Mouse (Mus musculus): ENCODE data around the gene Ackr2. TPM values are rescaled to one million over a fixed set of nuclear protein-coding genes. Genes with fewer than 3 reads are reported as not detected.

The Ackr2 gene
- polyA plus RNA-seq, 1 experiment from 2014 or later: 0.46 TPM

- ATAC-seq: no peak
- Histone ChIP-seq H3K4me3 (replicated peaks) (no peak overlapping the region), H3K4me2 (replicated peaks) (no peak overlapping the region), H3K27me3 (replicated peaks) (no peaks in the 10 kb centered on the region), H3K36me3 (no peaks in the 10 kb centered on the region), H3K4me1 (replicated peaks) (no peaks in the 10 kb centered on the region), H3K9ac (no peak overlapping the region), H3K27ac (no peak overlapping the region), H3K9me3 (no peaks in the 10 kb centered on the region)
- WGBS: 48% methylated on average over 11 of the region's 11 CpGs
Observed at GRCm38 (mm10) chr9:121926634-121927405, 28.7 kb downstream of the Ackr2 start.

GRCm38 (mm10) chr9:121927721-121928120, 29.6 kb downstream of the Ackr2 start:
- Histone ChIP-seq H3K9me3 (no peaks in the 10 kb centered on the region), H3K4me1 (replicated peaks) (no peaks in the 10 kb centered on the region), H3K36me3 (no peaks in the 10 kb centered on the region), H3K4me3 (replicated peaks) (no peak overlapping the region), H3K4me2 (replicated peaks) (no peak overlapping the region), H3K9ac (no peak overlapping the region), H3K27ac (no peak overlapping the region), H3K27me3 (replicated peaks) (no peaks in the 10 kb centered on the region)
- 76% methylated on average over 7 of the region's 7 CpGs for WGBS
- no peak for ATAC-seq

GRCm38 (mm10) chr9:121928498-121928897, 30.3 kb downstream of the Ackr2 start:
- no peaks in the 10 kb centered on the region for H3K9me3 ChIP-seq
- no peaks in the 10 kb centered on the region for H3K36me3 ChIP-seq
- no peak overlapping the region for H3K4me2 ChIP-seq (replicated peaks)
- H3K27me3 ChIP-seq (replicated peaks): no peaks in the 10 kb centered on the region
- H3K4me3 ChIP-seq (replicated peaks): no peak overlapping the region
- ATAC-seq: no peak
- WGBS: 29% methylated on average over 2 of the region's 2 CpGs
- H3K4me1 ChIP-seq (replicated peaks): no peaks in the 10 kb centered on the region
- H3K9ac ChIP-seq: no peak overlapping the region
- no peak overlapping the region for H3K27ac ChIP-seq

- Histone ChIP-seq H3K4me3 (replicated peaks) (no peak overlapping the region), H3K4me2 (replicated peaks) (no peak overlapping the region), H3K27ac (no peak overlapping the region), H3K36me3 (no peaks in the 10 kb centered on the region), H3K4me1 (replicated peaks) (no peaks in the 10 kb centered on the region), H3K9ac (no peak overlapping the region), H3K27me3 (replicated peaks) (no peaks in the 10 kb centered on the region), H3K9me3 (no peaks in the 10 kb centered on the region)
- ATAC-seq: no peak
- 81% methylated on average over 4 of the region's 4 CpGs for WGBS
Observed at GRCm38 (mm10) chr9:121934856-121935255, 36.7 kb downstream of the Ackr2 start.

GRCm38 (mm10) chr9:121936952-121937351, 38.8 kb downstream of the Ackr2 start:
- Histone ChIP-seq H3K9me3 (no peaks in the 10 kb centered on the region), H3K9ac (no peak overlapping the region), H3K4me3 (replicated peaks) (no peak overlapping the region), H3K36me3 (no peaks in the 10 kb centered on the region), H3K4me2 (replicated peaks) (no peak overlapping the region), H3K4me1 (replicated peaks) (no peaks in the 10 kb centered on the region), H3K27me3 (replicated peaks) (no peaks in the 10 kb centered on the region), H3K27ac (no peak overlapping the region)
- 79% methylated on average over 1 of the region's 1 CpGs for WGBS
- ATAC-seq: no peak

GRCm38 (mm10) chr9:121937451-121937864, 39.3 kb downstream of the Ackr2 start:
- WGBS: 58% methylated on average over 6 of the region's 6 CpGs
- Histone ChIP-seq H3K4me2 (replicated peaks) (peak overlapping the region; percentile 52), H3K4me3 (replicated peaks) (peak overlapping the region; percentile 45), H3K9me3 (no peaks in the 10 kb centered on the region), H3K27ac (no peak overlapping the region), H3K4me1 (replicated peaks) (no peaks in the 10 kb centered on the region), H3K27me3 (replicated peaks) (no peaks in the 10 kb centered on the region), H3K36me3 (no peaks in the 10 kb centered on the region), H3K9ac (no peak overlapping the region)
- peak; percentile 36; the same call in 1 of the 2 replicates for ATAC-seq

- Histone ChIP-seq H3K9ac (peak overlapping the region; percentile 51), H3K4me3 (replicated peaks) (peak overlapping the region; percentile 45), H3K27me3 (replicated peaks) (no peaks in the 10 kb centered on the region), H3K4me2 (replicated peaks) (peak overlapping the region; percentile 52), H3K36me3 (no peaks in the 10 kb centered on the region), H3K9me3 (no peaks in the 10 kb centered on the region), H3K4me1 (replicated peaks) (no peaks in the 10 kb centered on the region), H3K27ac (no peak overlapping the region)
- 59% methylated on average over 21 of the region's 21 CpGs for WGBS
- peak; percentile 56 for ATAC-seq
Observed at GRCm38 (mm10) chr9:121937944-121938355, 39.8 kb downstream of the Ackr2 start.

GRCm38 (mm10) chr9:121943005-121943404, 44.9 kb downstream of the Ackr2 start:
- H3K9ac ChIP-seq: no peak overlapping the region
- H3K9me3 ChIP-seq: no peaks in the 10 kb centered on the region
- H3K27me3 ChIP-seq (replicated peaks): no peaks in the 10 kb centered on the region
- H3K4me1 ChIP-seq (replicated peaks): no peaks in the 10 kb centered on the region
- no peak overlapping the region for H3K4me2 ChIP-seq (replicated peaks)
- 79% methylated on average over 3 of the region's 3 CpGs for WGBS
- H3K27ac ChIP-seq: no peak overlapping the region
- H3K36me3 ChIP-seq: no peaks in the 10 kb centered on the region
- H3K4me3 ChIP-seq (replicated peaks): no peak overlapping the region
- ATAC-seq: no peak

GRCm38 (mm10) chr9:121943628-121944027, 45.5 kb downstream of the Ackr2 start:
- Histone ChIP-seq H3K27me3 (replicated peaks) (no peaks in the 10 kb centered on the region), H3K36me3 (no peaks in the 10 kb centered on the region), H3K27ac (no peak overlapping the region), H3K4me1 (replicated peaks) (no peaks in the 10 kb centered on the region), H3K9ac (no peak overlapping the region), H3K9me3 (no peaks in the 10 kb centered on the region), H3K4me2 (replicated peaks) (no peak overlapping the region), H3K4me3 (replicated peaks) (no peak overlapping the region)
- no peak for ATAC-seq
- 83% methylated on average over 3 of the region's 3 CpGs for WGBS

- no peak overlapping the region for H3K9ac ChIP-seq
- ATAC-seq: no peak
- WGBS: 7% methylated on average over 4 of the region's 4 CpGs
Observed at GRCm38 (mm10) chr9:121947784-121948183, 49.6 kb downstream of the Ackr2 start.

GRCm38 (mm10) chr9:121948431-121948830, 50.3 kb downstream of the Ackr2 start:
- Histone ChIP-seq H3K9me3 (no peaks in the 10 kb centered on the region), H3K4me3 (replicated peaks) (no peak overlapping the region), H3K27ac (no peak overlapping the region), H3K27me3 (replicated peaks) (no peaks in the 10 kb centered on the region), H3K4me1 (replicated peaks) (peaks cover 13% of the 10 kb centered on the region), H3K36me3 (no peaks in the 10 kb centered on the region), H3K4me2 (replicated peaks) (no peak overlapping the region), H3K9ac (no peak overlapping the region)
- WGBS: 59% methylated on average over 4 of the region's 4 CpGs
- ATAC-seq: no peak

More at GRCm38 (mm10) chr9:121947784-121948183, 49.6 kb downstream of the Ackr2 start:
- Histone ChIP-seq H3K9me3 (no peaks in the 10 kb centered on the region), H3K4me2 (replicated peaks) (no peak overlapping the region), H3K27ac (no peak overlapping the region), H3K4me3 (replicated peaks) (no peak overlapping the region), H3K4me1 (replicated peaks) (peaks cover 13% of the 10 kb centered on the region), H3K36me3 (no peaks in the 10 kb centered on the region), H3K27me3 (replicated peaks) (no peaks in the 10 kb centered on the region)

- H3K27me3 ChIP-seq (replicated peaks): no peaks in the 10 kb centered on the region
- H3K4me3 ChIP-seq (replicated peaks): peak within 1 kb of the TSS; percentile 28
- no peaks in the 10 kb centered on the region for H3K9me3 ChIP-seq
- H3K4me2 ChIP-seq (replicated peaks): peak within 1 kb of the TSS; percentile 66
- peak within 1 kb of the TSS; percentile 36 for H3K9ac ChIP-seq
- ATAC-seq: peak; percentile 95
- WGBS: 5% methylated on average over 14 of the region's 14 CpGs
- peaks cover 13% of the 10 kb centered on the region for H3K4me1 ChIP-seq (replicated peaks)
- H3K36me3 ChIP-seq: no peaks in the 10 kb centered on the region
- peak within 1 kb of the TSS; percentile 79 for H3K27ac ChIP-seq
Observed at GRCm38 (mm10) chr9:121950418-121951113, 52.4 kb downstream of the Ackr2 start, which contains the start of gene Fam198a. Gene Fam198a (plus strand): TSS chr9:121950988.

Measured in intestine, embryonic 15.5 days (tissue).